Mouse (Mus musculus): ENCODE results near the gene Poc1a.

DNA sequence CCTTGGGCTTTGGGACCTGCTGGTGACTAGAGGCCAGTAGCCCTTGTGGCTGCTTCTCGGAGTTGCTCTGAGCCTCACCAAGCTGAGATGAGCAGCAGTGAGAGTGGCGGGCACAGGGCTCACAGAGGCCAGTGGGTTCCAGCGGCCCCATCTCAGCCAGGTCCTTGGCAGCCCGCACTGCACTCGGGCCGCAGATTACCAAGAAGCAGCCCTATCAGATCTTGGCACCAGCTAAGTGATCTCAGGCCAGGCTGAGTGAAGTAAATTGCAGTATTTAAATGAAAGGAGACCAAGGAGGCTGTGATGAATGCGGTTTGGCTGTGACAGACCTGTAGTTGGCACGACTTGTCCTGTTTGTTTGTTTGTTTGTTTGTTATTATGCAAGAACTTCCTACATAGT lies 112.7 kb downstream of the Poc1a start:
- TF ChIP-seq CTCF (IDR thresholded peaks at IDR 0.05; ENCODE audit: low read depth): no peak
- TF ChIP-seq EP300 (IDR thresholded peaks at IDR 0.05; ENCODE audit: low read depth): no peak
